Mouse (Mus musculus) hindbrain, postnatal 0 days (tissue): ENCODE data around the gene Nlrp3. TPM values are rescaled to one million over a fixed set of nuclear protein-coding genes. Genes with fewer than 3 reads are reported as not detected.
"Not testable (repeated sequence)": the region's sequence is repeated elsewhere in the genome, so short reads cannot be mapped to it uniquely, and the experiment has no call there.

Experiments
- ATAC-seq: fragments of 200-750 bp; cut with Nextera tagmentation; 2 replicates; pipeline ENCODE4 v1.8.0; 2017; ENCODE audit warnings: mild to moderate bottlenecking, moderate TSS enrichment, moderate library complexity
- DNase-seq: peaks from one replicate; pipeline ENCODE4 v3.0.0-alpha.2; 2015; ENCODE audit warnings: low spot score
- H3K27ac ChIP-seq: fragments of 300-500 bp; sonication (generic); 2 replicates; pipeline ENCODE4 v1.5.1; 2014; ENCODE audit warnings: mild to moderate bottlenecking
- H3K27me3 ChIP-seq: fragments of 300-500 bp; sonication (generic); 2 replicates; pipeline ENCODE4 v1.6.1; 2014; ENCODE audit warnings: low read length, mixed read lengths; ENCODE audit not compliant: insufficient read depth
- H3K36me3 ChIP-seq: fragments of 300-500 bp; sonication (generic); 2 replicates; pipeline ENCODE4 v1.6.1; 2014; ENCODE audit warnings: low read length, mixed read lengths; ENCODE audit not compliant: insufficient read depth
- H3K4me1 ChIP-seq: fragments of 300-500 bp; sonication (generic); 2 replicates; pipeline ENCODE4 v1.6.1; 2014; ENCODE audit warnings: antibody characterized with exemption, low read length, mixed read lengths; ENCODE audit not compliant: insufficient read depth
- H3K4me2 ChIP-seq: fragments of 300-500 bp; sonication (generic); 2 replicates; pipeline ENCODE4 v1.6.1; 2014; ENCODE audit warnings: low read depth, mild to moderate bottlenecking, low read length, moderate library complexity, mixed read lengths
- H3K4me3 ChIP-seq: fragments of 300-500 bp; sonication (generic); 2 replicates; pipeline ENCODE4 v1.5.1; 2014; ENCODE audit warnings: low read length
- H3K9ac ChIP-seq: fragments of 300-500 bp; sonication (generic); replicated peaks from 2 replicates; pipeline ENCODE4 v1.6.1; 2014; ENCODE audit warnings: mild to moderate bottlenecking, low read length, moderate library complexity, mixed read lengths
- H3K9me3 ChIP-seq: fragments of 300-500 bp; sonication (generic); 2 replicates; pipeline ENCODE4 v1.6.1; 2016; ENCODE audit warnings: low read length, mixed read lengths
- CTCF ChIP-seq: IDR thresholded peaks from 2 replicates; pipeline ENCODE4 v1.5.1; 2016; ENCODE audit warnings: antibody characterized with exemption, control low read depth, low read depth
- WGBS: fragments of 180-500 bp; shearing (Covaris S2); extraction: QIAGEN DNeasy Blood & Tissue Kit; methylation state at CpG from one replicate; pipeline ENCODE4 v1.1.7; 2014; 5-methylcytosine and 5-hydroxymethylcytosine counted together
- polyA plus RNA-seq: library from polyadenylated mRNA; unstranded; fragments of >200 nt; fragmentation: Nextera tagmentation; extraction: Ambion mirVana; gene quantifications from 2 replicates; pipeline ENCODE4 v1.2.1, GENCODE M21; 2015
- total RNA-seq: library from RNA; depleted of rRNA; stranded (reverse); fragments of >200 nt; gene quantifications from 2 replicates; pipeline ENCODE4 v1.2.3, GENCODE M21; 2014

Gene Nlrp3
- total and polyA plus RNA-seq, 2 experiments from 2014 or later = 0.23 to 0.31 TPM

GRCm38 (mm10) chr11:59554127-59554526 lies 12.8 kb downstream of the Nlrp3 start:
- ATAC-seq (no peak), DNase-seq (no peak)
- Histone ChIP-seq H3K4me3 (no peak overlapping the region), H3K9me3 (no peaks in the 10 kb centered on the region), H3K36me3 (no peaks in the 10 kb centered on the region), H3K4me1 (no peaks in the 10 kb centered on the region), H3K9ac (no peak overlapping the region), H3K27ac (no peak overlapping the region), H3K27me3 (no peaks in the 10 kb centered on the region), H3K4me2 (no peak overlapping the region)
- TF ChIP-seq CTCF = no peak
- WGBS = 93% methylated on average over 11 of the region's 11 CpGs

GRCm38 (mm10) chr11:59554535-59554934 lies 13.2 kb downstream of the Nlrp3 start:
- no peak for TF ChIP-seq CTCF
- no peak overlapping the region for H3K9ac ChIP-seq
- no peak for ATAC-seq

GRCm38 (mm10) chr11:59560906-59561305 lies 19.5 kb downstream of the Nlrp3 start:
- H3K27me3 ChIP-seq = no peaks in the 10 kb centered on the region
- WGBS = 75% methylated on average over 3 of the region's 3 CpGs
- H3K9ac ChIP-seq = no peak overlapping the region
- H3K27ac ChIP-seq = no peak overlapping the region
- H3K9me3 ChIP-seq = no peaks in the 10 kb centered on the region
- no peak overlapping the region for H3K4me3 ChIP-seq
- ATAC-seq (no peak), DNase-seq (no peak)
- no peaks in the 10 kb centered on the region for H3K4me1 ChIP-seq
- no peak overlapping the region for H3K4me2 ChIP-seq
- TF ChIP-seq CTCF = no peak
- no peaks in the 10 kb centered on the region for H3K36me3 ChIP-seq

More at GRCm38 (mm10) chr11:59554535-59554934, 13.2 kb downstream of the Nlrp3 start:
- Histone ChIP-seq H3K36me3 (no peaks in the 10 kb centered on the region), H3K9me3 (no peaks in the 10 kb centered on the region), H3K27me3 (no peaks in the 10 kb centered on the region), H3K4me1 (no peaks in the 10 kb centered on the region), H3K27ac (no peak overlapping the region), H3K4me2 (no peak overlapping the region), H3K4me3 (no peak overlapping the region)
- WGBS = 78% methylated on average over 8 of the region's 8 CpGs
- no peak for DNase-seq

GRCm38 (mm10) chr11:59562336-59562735 lies 21.0 kb downstream of the Nlrp3 start:
- ATAC-seq (no peak), DNase-seq (no peak)
- Histone ChIP-seq H3K36me3 (no peaks in the 10 kb centered on the region), H3K4me3 (no peak overlapping the region), H3K4me1 (no peaks in the 10 kb centered on the region), H3K27ac (no peak overlapping the region), H3K27me3 (no peaks in the 10 kb centered on the region), H3K4me2 (no peak overlapping the region), H3K9ac (no peak overlapping the region), H3K9me3 (no peaks in the 10 kb centered on the region)
- WGBS = 95% methylated on average over 4 of the region's 4 CpGs
- no peak for TF ChIP-seq CTCF

GRCm38 (mm10) chr11:59562837-59563236 lies 21.5 kb downstream of the Nlrp3 start:
- H3K36me3 ChIP-seq = no peaks in the 10 kb centered on the region
- H3K4me2 ChIP-seq = no peak overlapping the region
- no peak overlapping the region for H3K27ac ChIP-seq
- no peak for DNase-seq
- no peak overlapping the region for H3K4me3 ChIP-seq
- no peak for ATAC-seq
- H3K9me3 ChIP-seq = no peaks in the 10 kb centered on the region
- 64% methylated on average over 9 of the region's 9 CpGs for WGBS
- no peak overlapping the region for H3K9ac ChIP-seq
- no peaks in the 10 kb centered on the region for H3K4me1 ChIP-seq
- H3K27me3 ChIP-seq = no peaks in the 10 kb centered on the region
- TF ChIP-seq CTCF = no peak

GRCm38 (mm10) chr11:59569306-59569705 lies 27.9 kb downstream of the Nlrp3 start:
- DNase-seq (peak; percentile 50), ATAC-seq (no peak)
- no peaks in the 10 kb centered on the region for H3K4me1 ChIP-seq
- peak; percentile 65 for TF ChIP-seq CTCF
- no peak overlapping the region for H3K4me2 ChIP-seq
- 0 out of 2 replicates have a peak, but pooled peaks cover 4% of the 10 kb centered on the region for H3K27me3 ChIP-seq
- no peak overlapping the region for H3K4me3 ChIP-seq
- H3K36me3 ChIP-seq = no peaks in the 10 kb centered on the region
- no peak overlapping the region for H3K27ac ChIP-seq
- no peaks in the 10 kb centered on the region for H3K9me3 ChIP-seq
- WGBS = 69% methylated on average over 3 of the region's 3 CpGs
- no peak overlapping the region for H3K9ac ChIP-seq

GRCm38 (mm10) chr11:59575726-59576125 lies 34.4 kb downstream of the Nlrp3 start:
- 63% methylated on average over 9 of the region's 9 CpGs for WGBS
- H3K4me2 ChIP-seq = no peak overlapping the region
- no peak overlapping the region for H3K9ac ChIP-seq
- H3K27ac ChIP-seq = no peak overlapping the region
- ATAC-seq = no peak
- no peaks in the 10 kb centered on the region for H3K36me3 ChIP-seq
- H3K4me3 ChIP-seq = no peak overlapping the region
- 0 out of 2 replicates have a peak, but pooled peaks cover 4% of the 10 kb centered on the region for H3K27me3 ChIP-seq
- no peak for DNase-seq
- no peaks in the 10 kb centered on the region for H3K4me1 ChIP-seq
- H3K9me3 ChIP-seq = no peaks in the 10 kb centered on the region
- TF ChIP-seq CTCF = no peak

- H3K9me3 ChIP-seq, H3K27ac ChIP-seq, ATAC-seq, DNase-seq, H3K27me3 ChIP-seq, H3K36me3 ChIP-seq, H3K4me1 ChIP-seq, H3K9ac ChIP-seq, H3K4me2 ChIP-seq, H3K4me3 ChIP-seq: not testable (repeated sequence)
Measured at GRCm38 (mm10) chr11:59576135-59576534, 34.8 kb downstream of the Nlrp3 start, which contains the start of gene Olfr222. TSS of gene Olfr222 (minus strand) at chr11:59576235.
